Mouse (Mus musculus): Measurements from ENCODE around the gene Wars2. TPM values are rescaled to one million over a fixed set of nuclear protein-coding genes. Genes with fewer than 3 reads are reported as not detected.

The Wars2 gene
- polyA plus RNA-seq, 1 experiment from 2014 or later = 8.9 TPM

DNA sequence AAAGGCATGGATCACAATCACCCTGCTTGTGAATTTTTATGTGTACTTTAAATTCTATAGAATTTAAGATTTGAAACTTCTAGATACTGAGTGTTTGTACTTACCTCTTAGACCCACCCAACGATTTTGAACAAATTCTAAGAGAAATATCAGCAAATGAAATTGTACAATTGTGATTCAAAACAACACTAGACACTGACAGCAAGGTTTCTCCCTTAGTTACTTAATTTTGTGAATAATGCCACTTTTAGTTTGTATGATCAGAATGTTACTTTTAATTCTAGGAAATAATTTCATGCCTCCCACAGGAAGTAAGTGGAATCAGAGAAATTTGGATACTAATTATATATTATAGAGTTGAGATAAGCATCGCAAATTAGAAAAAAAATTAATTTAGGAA, 119.5 kb downstream of the Wars2 start:
- Histone ChIP-seq H3K4me2 (replicated peaks; ENCODE audit: low read depth, low read length) (no peak overlapping the region), H3K9me3 (ENCODE audit: low read length) (no peaks in the 10 kb centered on the region), H3K9ac (replicated peaks; ENCODE audit: low read length) (no peak overlapping the region), H3K4me1 (ENCODE audit: insufficient read depth, low read length) (no peaks in the 10 kb centered on the region), H3K4me3 (ENCODE audit: low read length) (no peak overlapping the region), H3K27me3 (ENCODE audit: insufficient read depth, low read length) (peaks cover 93% of the 10 kb centered on the region), H3K36me3 (ENCODE audit: insufficient read depth, low read length) (no peaks in the 10 kb centered on the region), H3K27ac (ENCODE audit: low read length) (no peak overlapping the region)
- ATAC-seq (ENCODE audit: low FRiP score, low TSS enrichment) = no peak
- 40% methylated on average over 2 of the region's 2 CpGs for WGBS

DNA sequence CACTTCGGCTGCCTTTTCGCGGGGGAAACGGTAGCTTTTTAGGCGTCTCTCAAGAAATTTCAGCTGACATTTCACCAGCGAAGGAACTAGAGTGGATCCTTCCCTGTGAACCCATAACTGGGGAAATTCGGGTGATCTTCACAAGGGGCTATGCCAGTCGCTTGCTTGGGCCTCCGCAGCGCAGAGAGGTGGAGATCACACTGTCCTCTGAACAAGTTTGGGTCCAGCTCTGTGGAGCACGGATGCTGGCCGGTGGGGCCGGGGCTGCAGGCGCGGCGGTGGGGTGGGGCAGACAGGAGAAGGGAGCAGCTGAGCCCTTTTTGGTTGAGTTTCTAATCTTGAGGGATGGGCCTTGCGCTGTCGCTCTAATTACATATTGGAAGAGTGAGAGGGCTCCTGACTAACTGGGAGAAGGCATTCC, 120.5 kb downstream of the Wars2 start:
- Histone ChIP-seq H3K4me3 (ENCODE audit: low read length) (no peak overlapping the region), H3K4me2 (replicated peaks; ENCODE audit: low read depth, low read length) (no peak overlapping the region), H3K4me1 (ENCODE audit: insufficient read depth, low read length) (no peaks in the 10 kb centered on the region), H3K36me3 (ENCODE audit: insufficient read depth, low read length) (no peaks in the 10 kb centered on the region), H3K9ac (replicated peaks; ENCODE audit: low read length) (no peak overlapping the region), H3K27me3 (ENCODE audit: insufficient read depth, low read length) (peaks cover 92% of the 10 kb centered on the region), H3K9me3 (ENCODE audit: low read length) (no peaks in the 10 kb centered on the region), H3K27ac (ENCODE audit: low read length) (no peak overlapping the region)
- WGBS = 1% methylated on average over 18 of the region's 18 CpGs
- ATAC-seq (ENCODE audit: low FRiP score, low TSS enrichment) = no peak

DNA sequence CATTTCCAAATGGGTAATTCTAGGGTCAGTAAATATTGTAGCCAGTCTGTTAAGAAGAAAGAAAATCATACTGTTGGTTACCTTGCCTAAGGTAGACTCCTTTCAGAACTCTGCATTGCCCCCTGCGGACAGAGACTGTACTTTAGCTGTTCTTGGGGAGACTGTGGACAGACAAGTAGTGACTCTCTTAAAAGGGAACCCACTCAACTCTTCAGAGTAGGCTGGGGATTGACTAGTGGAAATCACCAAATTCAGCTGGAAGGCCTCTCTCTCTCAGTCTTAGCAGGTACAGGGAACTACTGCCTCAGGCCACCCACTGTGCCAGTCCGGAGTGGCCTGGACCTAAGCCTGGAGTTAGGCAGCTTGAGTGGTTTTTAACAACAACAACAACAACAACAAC, 121.1 kb downstream of the Wars2 start:
- H3K27me3 ChIP-seq (ENCODE audit: insufficient read depth, low read length) = peaks cover 92% of the 10 kb centered on the region
- H3K36me3 ChIP-seq (ENCODE audit: insufficient read depth, low read length) = no peaks in the 10 kb centered on the region
- no peak overlapping the region for H3K4me2 ChIP-seq (replicated peaks; ENCODE audit: low read depth, low read length)
- H3K27ac ChIP-seq (ENCODE audit: low read length) = no peak overlapping the region
- ATAC-seq (ENCODE audit: low FRiP score, low TSS enrichment) = no peak
- H3K9me3 ChIP-seq (ENCODE audit: low read length) = no peaks in the 10 kb centered on the region
- no peak overlapping the region for H3K4me3 ChIP-seq (ENCODE audit: low read length)
- WGBS = 7% methylated on average over 2 of the region's 2 CpGs
- no peaks in the 10 kb centered on the region for H3K4me1 ChIP-seq (ENCODE audit: insufficient read depth, low read length)
- no peak overlapping the region for H3K9ac ChIP-seq (replicated peaks; ENCODE audit: low read length)

DNA sequence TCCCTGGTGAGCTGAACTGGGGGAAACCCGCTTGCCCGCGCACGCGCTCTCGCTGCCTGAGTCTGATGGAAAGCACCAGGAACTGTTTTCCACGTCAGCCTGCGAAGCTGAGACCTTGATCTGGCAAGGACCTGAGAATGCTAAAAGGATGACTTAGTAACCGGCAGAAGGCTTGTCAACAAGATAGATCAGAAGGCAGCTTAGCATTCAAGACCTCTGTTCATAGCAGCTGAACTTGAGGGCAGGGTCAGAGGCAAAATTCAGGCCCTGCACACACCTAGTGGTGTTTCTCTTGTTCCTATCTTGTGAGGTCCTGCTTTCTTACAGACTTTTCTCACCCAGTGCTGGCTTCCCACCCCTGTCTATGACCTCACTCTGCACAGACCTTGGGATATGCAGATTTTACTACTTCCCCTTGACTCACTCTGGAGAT, 122.6 kb downstream of the Wars2 start:
- H3K27ac ChIP-seq (ENCODE audit: low read length) = no peak overlapping the region
- peaks cover 84% of the 10 kb centered on the region for H3K27me3 ChIP-seq (ENCODE audit: insufficient read depth, low read length)
- no peak overlapping the region for H3K9ac ChIP-seq (replicated peaks; ENCODE audit: low read length)
- no peaks in the 10 kb centered on the region for H3K4me1 ChIP-seq (ENCODE audit: insufficient read depth, low read length)
- H3K4me2 ChIP-seq (replicated peaks; ENCODE audit: low read depth, low read length) = no peak overlapping the region
- H3K4me3 ChIP-seq (ENCODE audit: low read length) = no peak overlapping the region
- H3K9me3 ChIP-seq (ENCODE audit: low read length) = peaks cover 2% of the 10 kb centered on the region; the same call in 1 of the 2 replicates
- ATAC-seq (ENCODE audit: low FRiP score, low TSS enrichment) = no peak
- WGBS = 8% methylated on average over 9 of the region's 9 CpGs
- H3K36me3 ChIP-seq (ENCODE audit: insufficient read depth, low read length) = no peaks in the 10 kb centered on the region

DNA sequence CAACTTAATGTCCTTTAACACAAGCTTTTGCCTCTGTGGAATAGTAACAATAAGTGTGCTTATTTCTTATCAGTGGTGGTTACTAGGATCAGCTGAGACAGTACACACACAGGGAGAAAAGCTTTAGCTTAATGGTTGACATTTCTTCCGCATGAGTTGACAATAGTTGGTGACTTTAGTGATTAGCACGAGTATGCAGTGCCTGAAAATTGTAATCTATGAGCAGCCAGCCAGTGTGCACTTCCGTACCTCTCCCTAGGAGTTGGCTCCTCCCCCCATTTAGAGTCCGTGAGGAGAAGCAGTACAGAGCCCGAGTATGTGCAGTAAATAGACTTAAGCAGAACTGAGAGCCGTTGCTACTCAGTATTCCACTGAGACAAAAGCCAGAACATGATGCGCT, 123.8 kb downstream of the Wars2 start:
- Histone ChIP-seq H3K27me3 (ENCODE audit: insufficient read depth, low read length) (peaks cover 73% of the 10 kb centered on the region), H3K36me3 (ENCODE audit: insufficient read depth, low read length) (no peaks in the 10 kb centered on the region), H3K27ac (ENCODE audit: low read length) (no peak overlapping the region), H3K9ac (replicated peaks; ENCODE audit: low read length) (no peak overlapping the region), H3K4me3 (ENCODE audit: low read length) (no peak overlapping the region), H3K4me2 (replicated peaks; ENCODE audit: low read depth, low read length) (no peak overlapping the region), H3K4me1 (ENCODE audit: insufficient read depth, low read length) (no peaks in the 10 kb centered on the region), H3K9me3 (ENCODE audit: low read length) (peaks cover 6% of the 10 kb centered on the region)
- 27% methylated on average over 7 of the region's 7 CpGs for WGBS
- ATAC-seq (ENCODE audit: low FRiP score, low TSS enrichment) = no peak

DNA sequence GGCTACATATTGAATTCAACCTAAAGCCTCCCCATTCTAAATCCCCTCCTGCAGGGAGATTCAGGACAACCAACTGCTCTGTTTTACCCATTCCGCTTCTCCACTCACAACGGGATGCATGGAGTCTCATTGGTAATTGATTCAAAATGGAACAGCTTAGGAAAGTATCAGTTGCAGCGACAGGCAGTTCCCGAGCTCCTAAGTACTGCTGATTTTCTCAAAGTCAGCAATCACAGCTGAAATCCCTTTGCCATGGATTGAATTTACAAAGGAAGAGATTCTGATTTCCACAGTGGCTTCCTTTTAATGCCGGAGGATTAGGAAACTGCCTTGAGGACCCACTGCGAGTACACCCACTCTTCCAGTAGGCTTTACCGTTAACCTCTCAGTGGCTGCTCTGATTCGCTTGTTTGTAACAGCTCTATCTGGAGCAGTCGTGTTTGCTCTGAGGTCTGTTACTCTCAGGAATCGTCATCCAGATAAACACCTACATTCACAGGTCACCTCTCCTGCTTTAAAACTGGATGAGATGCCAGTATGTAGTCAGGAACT, 126.0 kb downstream of the Wars2 start:
- WGBS = 54% methylated on average over 10 of the region's 10 CpGs
- peaks cover 55% of the 10 kb centered on the region for H3K27me3 ChIP-seq (ENCODE audit: insufficient read depth, low read length)

DNA sequence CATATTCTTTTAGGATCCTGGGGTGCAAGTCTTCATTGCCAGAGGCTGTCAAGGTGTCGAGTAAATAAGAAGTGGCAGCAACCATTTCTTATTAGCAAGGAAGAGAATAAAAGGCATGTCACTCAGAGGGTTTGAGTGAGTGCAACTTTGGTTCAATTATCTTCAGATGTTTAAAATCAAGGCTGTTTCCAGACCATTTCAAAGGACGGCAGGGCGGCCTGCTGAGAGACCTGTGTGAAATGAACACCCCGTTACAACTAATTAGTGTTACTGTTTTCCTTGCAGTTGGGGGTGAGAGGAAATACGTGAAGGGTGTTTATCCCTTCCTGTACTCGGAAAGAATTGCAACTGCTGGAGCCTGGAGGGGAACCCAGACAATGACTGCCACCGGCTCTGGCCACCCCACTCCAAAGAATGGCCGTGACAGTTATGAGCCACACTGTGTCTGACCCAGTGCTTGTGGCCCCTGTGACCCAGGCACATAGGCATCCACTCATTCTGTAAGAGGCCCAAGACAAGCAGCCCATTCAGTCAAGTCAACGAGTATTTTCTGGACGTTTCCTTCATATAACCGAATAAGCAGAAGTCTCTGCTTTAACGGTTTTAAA, 137.2 kb downstream of the Wars2 start:
- H3K27ac ChIP-seq (ENCODE audit: low read length) = no peak overlapping the region
- no peak for ATAC-seq (ENCODE audit: low FRiP score, low TSS enrichment)
- no peak overlapping the region for H3K9ac ChIP-seq (replicated peaks; ENCODE audit: low read length)
- H3K9me3 ChIP-seq (ENCODE audit: low read length) = no peaks in the 10 kb centered on the region
- H3K4me3 ChIP-seq (ENCODE audit: low read length) = no peak overlapping the region
- WGBS = 45% methylated on average over 12 of the region's 12 CpGs
- no peak overlapping the region for H3K4me2 ChIP-seq (replicated peaks; ENCODE audit: low read depth, low read length)
- H3K27me3 ChIP-seq (ENCODE audit: insufficient read depth, low read length) = peaks cover 3% of the 10 kb centered on the region; the same call in 1 of the 2 replicates
- no peaks in the 10 kb centered on the region for H3K36me3 ChIP-seq (ENCODE audit: insufficient read depth, low read length)
- no peaks in the 10 kb centered on the region for H3K4me1 ChIP-seq (ENCODE audit: insufficient read depth, low read length)

More for the DNA sequence above, 126.0 kb downstream of the Wars2 start:
- Histone ChIP-seq H3K9me3 (ENCODE audit: low read length) (peaks cover 6% of the 10 kb centered on the region), H3K4me1 (ENCODE audit: insufficient read depth, low read length) (no peaks in the 10 kb centered on the region), H3K36me3 (ENCODE audit: insufficient read depth, low read length) (no peaks in the 10 kb centered on the region), H3K27ac (ENCODE audit: low read length) (no peak overlapping the region), H3K9ac (replicated peaks; ENCODE audit: low read length) (no peak overlapping the region), H3K4me3 (ENCODE audit: low read length) (no peak overlapping the region), H3K4me2 (replicated peaks; ENCODE audit: low read depth, low read length) (no peak overlapping the region)
- ATAC-seq (ENCODE audit: low FRiP score, low TSS enrichment) = no peak

DNA sequence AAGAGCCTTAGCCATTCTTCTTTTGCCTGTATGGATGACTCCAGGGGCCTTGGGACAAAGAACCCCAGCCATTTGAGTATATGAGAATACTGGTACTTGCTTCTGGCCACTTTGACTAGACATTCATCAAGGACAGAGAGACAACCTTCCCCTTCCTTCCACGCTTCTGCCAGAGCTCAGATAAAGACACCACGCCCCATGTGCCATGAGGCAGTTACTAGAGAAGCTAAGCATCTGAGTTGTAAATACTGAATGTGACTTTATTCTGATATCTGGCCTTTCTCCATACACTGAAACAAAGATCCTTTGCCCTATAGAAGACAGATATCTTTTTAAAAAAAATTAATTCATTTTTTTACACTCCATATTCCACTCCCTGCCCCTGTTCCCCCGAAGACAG, 138.8 kb downstream of the Wars2 start:
- H3K27ac ChIP-seq (ENCODE audit: low read length) = no peak overlapping the region
- H3K4me2 ChIP-seq (replicated peaks; ENCODE audit: low read depth, low read length) = no peak overlapping the region
- H3K4me3 ChIP-seq (ENCODE audit: low read length) = no peak overlapping the region
- peaks cover 3% of the 10 kb centered on the region; the same call in 1 of the 2 replicates for H3K27me3 ChIP-seq (ENCODE audit: insufficient read depth, low read length)
- H3K9ac ChIP-seq (replicated peaks; ENCODE audit: low read length) = no peak overlapping the region
- ATAC-seq (ENCODE audit: low FRiP score, low TSS enrichment) = no peak
- H3K4me1 ChIP-seq (ENCODE audit: insufficient read depth, low read length) = no peaks in the 10 kb centered on the region
- no peaks in the 10 kb centered on the region for H3K9me3 ChIP-seq (ENCODE audit: low read length)
- H3K36me3 ChIP-seq (ENCODE audit: insufficient read depth, low read length) = no peaks in the 10 kb centered on the region
- WGBS = 77% methylated on average over 3 of the region's 3 CpGs

DNA sequence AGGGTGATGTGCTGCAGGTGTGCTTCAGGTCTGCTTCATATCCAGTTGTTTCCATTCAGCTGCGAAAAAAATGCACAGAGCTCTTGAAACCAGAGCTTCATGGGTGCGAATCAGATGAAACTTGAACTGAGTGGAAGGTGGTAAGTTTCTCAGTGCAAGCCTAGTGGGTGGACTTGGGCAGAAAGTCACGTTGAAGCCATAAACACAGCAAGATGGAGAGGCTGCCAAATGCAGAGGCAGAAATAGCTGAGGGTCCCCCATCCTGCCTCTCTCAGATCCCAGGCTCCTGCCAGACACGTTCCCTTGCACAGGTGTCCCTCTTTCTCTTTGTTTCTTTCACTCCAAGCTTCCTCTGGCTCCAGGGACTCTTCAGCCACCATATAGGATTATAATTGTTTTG, 140.6 kb downstream of the Wars2 start:
- no peak overlapping the region for H3K4me3 ChIP-seq (ENCODE audit: low read length)
- no peaks in the 10 kb centered on the region for H3K9me3 ChIP-seq (ENCODE audit: low read length)
- H3K27ac ChIP-seq (ENCODE audit: low read length) = no peak overlapping the region
- WGBS = 32% methylated on average over 4 of the region's 4 CpGs
- no peaks in the 10 kb centered on the region for H3K36me3 ChIP-seq (ENCODE audit: insufficient read depth, low read length)
- H3K27me3 ChIP-seq (ENCODE audit: insufficient read depth, low read length) = peaks cover 3% of the 10 kb centered on the region; the same call in 1 of the 2 replicates
- no peak overlapping the region for H3K4me2 ChIP-seq (replicated peaks; ENCODE audit: low read depth, low read length)
- ATAC-seq (ENCODE audit: low FRiP score, low TSS enrichment) = no peak
- H3K9ac ChIP-seq (replicated peaks; ENCODE audit: low read length) = no peak overlapping the region
- H3K4me1 ChIP-seq (ENCODE audit: insufficient read depth, low read length) = no peaks in the 10 kb centered on the region

DNA sequence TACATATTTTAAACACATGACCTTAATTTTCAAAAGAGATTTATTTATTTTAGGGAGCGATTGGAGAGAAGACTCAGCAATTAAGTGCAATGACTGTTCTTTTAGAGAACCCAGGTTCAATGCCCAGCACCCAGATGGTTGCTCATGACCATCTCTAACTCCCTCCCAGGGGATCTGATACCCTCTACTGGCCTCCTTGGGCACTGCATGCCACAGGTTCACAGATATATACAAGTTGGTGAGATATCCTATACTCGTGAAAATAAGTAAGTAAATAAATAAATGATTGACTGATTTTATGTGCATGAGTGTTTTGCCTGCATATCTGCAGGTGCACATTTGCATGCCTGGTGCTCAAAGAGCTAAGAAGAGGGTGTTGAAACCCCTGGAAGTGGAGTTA, 147.4 kb downstream of the Wars2 start:
- no peaks in the 10 kb centered on the region for H3K27me3 ChIP-seq (ENCODE audit: insufficient read depth, low read length)
- H3K4me2 ChIP-seq (replicated peaks; ENCODE audit: low read depth, low read length) = no peak overlapping the region
- H3K36me3 ChIP-seq (ENCODE audit: insufficient read depth, low read length) = no peaks in the 10 kb centered on the region
- H3K9ac ChIP-seq (replicated peaks; ENCODE audit: low read length) = no peak overlapping the region
- H3K4me1 ChIP-seq (ENCODE audit: insufficient read depth, low read length) = 0 out of 2 replicates have a peak, but pooled peaks cover 7% of the 10 kb centered on the region
- WGBS = 43% methylated on average over 2 of the region's 2 CpGs
- ATAC-seq (ENCODE audit: low FRiP score, low TSS enrichment) = no peak
- H3K9me3 ChIP-seq (ENCODE audit: low read length) = no peaks in the 10 kb centered on the region
- no peak overlapping the region for H3K4me3 ChIP-seq (ENCODE audit: low read length)
- H3K27ac ChIP-seq (ENCODE audit: low read length) = no peak overlapping the region

Measured in kidney, embryonic 16.5 days (tissue).